Mouse (Mus musculus) cerebellum, adult 11-12 months (tissue): ENCODE data around the gene Capg.

Source experiments
- DNase-seq: peaks from one replicate; pipeline ENCODE4 v3.0.0; 2022

Gene Capg

DNA sequence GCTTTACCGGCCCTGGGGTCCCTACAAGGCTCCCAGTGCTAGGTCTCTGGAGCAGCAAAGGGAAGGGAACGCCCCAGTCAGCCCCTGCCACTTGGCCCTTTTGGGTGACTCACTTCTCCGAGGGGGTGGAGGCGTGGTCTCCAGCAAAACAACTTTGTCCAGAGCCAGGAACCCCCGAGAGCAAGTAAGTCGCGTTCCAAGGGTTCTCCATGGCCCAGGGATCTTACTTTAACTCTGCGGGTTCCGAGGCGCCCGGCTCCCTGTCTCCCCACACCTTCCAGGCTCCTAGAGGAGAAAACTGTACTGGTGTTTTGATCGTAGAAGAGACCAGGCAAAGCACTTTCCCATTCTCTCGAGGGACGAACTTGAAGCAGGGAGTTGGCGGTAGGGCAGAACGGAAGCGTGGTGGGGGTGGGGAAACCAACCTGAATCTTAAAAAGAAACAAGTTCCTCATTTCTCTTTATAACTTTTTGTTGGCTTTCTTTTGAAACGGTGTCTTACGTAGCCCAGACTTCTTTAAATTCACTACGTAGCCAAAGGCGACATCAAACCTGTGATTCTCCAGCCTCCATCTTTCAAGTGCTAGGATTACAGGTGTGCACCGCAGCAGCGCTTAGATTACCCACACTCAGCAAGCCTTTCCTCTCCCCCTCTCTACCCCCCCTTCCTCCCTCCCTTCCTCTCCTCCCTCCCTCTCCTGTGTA lies at the start of gene Capg:
TSS of gene Capg (plus strand) at position 109 of the 705 bp plus-strand sequence.
- DNase-seq: no peak

DNA sequence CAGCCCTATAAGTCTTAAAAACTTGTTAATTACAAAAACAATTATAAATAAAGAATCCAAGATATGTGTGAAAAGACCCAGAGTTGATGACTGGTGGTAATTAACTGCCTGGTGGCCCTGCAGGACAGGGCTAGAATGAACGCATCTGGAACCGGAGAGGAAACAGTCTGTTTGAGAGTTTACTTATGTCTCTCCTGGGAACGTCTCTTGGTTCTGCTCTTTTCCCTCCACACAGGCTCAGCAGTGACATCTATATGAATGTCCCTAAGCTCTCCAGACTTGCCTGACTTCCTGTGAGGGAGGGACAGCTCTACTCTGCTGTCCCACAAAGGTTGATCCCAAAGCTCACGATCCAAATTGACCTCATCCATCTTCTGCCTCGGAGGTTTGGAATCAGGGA lies 45.2 kb upstream of the Capg start:
- DNase-seq: no peak

DNA sequence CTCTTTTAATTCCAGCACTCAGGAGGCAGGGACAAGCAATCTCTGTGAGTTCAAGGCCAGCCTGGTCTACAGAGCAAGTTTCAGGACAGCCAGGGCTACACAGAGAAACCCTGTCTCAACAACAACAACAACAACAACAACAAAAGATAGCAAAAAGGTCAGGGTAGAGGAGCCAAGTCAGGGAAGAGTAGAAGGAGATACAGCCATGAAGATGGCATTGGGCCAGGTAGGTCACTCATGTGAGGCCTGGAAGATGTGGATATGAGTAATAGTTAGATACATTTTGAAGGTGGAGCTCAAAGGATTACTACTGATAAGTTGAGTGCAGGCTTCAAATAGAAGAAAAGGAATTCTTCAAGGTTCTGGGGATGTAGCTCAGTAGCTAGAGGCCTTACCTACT lies 40.9 kb upstream of the Capg start:
- DNase-seq: no peak

DNA sequence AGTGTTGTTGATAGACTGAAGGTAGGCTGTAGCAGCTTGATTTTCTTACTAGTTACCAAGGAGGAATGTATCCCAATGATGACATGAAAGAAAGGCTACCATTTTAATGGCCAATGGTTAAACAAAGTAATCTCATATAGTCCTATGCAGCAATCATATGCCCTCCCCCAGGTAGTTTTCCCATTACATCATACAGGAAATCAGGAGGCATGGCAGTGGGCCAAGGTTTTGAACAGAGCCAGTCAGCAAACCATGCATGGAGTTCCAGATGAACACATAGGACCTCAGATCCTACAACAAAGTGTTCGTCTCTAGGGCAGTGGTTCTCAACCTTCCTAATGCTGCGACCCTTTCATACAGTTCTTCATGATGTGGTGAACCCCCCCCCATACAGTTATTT lies 40.3 kb upstream of the Capg start:
- no peak for DNase-seq

DNA sequence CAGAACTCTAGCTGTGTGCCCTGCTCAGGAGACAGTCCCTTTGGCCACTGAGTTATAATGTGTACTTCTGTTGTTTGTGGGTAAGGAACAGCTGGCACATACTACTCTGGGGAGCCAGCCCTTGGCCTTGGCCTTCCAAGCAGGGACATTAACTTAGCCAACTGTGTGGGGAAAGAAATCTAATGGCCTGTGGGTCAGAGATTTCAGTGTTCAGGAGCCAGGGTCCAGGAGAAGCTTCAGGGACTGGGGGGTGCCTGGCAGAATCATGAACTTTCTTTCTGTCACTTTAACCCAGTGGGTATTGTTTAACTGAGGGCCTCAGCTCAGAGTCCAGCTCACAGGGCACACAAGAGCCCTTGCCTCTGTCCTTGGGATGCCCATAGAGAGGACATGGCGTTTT lies 38.1 kb upstream of the Capg start:
- no peak for DNase-seq

DNA sequence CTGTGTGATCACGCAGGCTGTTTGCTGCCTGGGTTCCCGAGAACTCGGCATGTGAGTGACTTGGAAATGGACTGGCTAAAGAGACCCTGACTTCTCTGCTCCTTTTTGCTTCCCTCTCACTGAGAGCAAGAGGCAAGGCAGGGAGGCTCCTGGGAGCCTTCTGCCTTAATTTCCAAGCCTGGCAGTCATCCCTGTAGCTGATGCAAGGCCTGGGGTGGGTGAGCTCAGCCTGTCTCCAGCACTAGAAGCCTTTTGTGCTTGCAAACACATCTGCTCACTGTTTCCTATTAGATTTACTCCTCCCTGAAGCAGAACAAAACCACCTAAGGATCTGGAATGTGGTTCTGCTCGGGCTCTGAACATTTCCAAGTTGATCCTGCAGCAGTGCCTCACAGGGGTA lies 35.6 kb upstream of the Capg start:
- DNase-seq: no peak

DNA sequence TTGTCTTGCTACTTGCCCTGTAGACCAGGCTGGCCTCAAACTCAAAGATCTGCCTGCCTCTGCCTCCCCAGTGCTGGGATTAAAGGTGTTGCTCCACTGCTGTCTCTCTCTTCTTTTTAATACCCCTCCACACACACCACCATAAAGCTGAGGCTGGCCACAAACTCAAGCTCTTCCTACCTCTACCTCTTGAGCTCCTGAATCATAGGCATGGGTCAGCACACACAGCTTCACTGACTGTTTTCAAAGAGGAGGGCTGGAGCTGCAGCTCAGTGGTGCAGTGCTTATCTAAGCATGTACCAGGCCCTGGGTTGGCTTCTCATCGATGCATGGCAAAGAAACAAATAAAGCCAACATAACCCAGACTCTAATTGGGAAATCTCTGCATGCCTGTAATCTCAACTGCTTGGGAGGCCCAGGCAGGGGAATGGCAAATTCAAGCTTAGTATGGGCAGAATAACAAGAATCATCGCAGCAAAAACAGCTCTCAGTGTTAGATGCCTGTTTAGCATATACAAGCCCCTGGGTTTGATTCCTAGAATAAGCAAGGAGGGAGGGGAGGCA lies 34.2 kb upstream of the Capg start:
- no peak for DNase-seq

DNA sequence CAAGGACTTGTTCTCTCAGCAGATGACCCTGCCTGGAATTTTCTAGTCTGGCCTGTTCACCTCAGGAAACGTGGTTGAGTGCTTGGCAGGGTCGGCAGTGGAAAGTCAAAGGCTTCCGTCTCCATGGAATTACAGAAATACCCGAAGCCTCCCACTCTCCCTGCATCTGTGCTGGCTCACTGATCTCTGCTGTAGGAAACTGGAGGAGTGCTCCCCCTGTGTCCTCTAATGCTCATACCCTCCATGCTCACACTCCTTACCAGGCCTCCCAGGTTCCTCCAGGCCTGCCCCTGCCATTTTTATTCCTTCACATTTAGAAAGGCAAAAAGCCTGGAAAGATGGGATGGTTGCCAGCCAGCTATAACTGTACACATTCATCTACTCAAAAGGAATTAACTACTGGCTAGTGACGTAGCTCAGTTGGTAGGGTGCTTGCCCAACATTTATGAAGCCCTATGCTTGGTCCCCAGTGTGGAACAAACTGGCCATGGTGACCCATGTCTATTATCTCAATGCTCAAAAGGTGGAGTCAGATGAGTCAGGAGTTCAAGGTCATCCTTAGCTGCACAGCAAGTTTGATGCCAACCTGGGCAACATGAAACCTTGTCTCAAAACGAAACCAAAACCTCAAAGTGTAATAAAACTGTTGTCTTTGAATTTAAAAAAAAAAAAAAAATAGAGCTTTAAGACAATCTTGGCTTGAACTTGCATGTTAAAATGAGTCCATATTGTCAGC lies 33.3 kb upstream of the Capg start:
- no peak for DNase-seq

DNA sequence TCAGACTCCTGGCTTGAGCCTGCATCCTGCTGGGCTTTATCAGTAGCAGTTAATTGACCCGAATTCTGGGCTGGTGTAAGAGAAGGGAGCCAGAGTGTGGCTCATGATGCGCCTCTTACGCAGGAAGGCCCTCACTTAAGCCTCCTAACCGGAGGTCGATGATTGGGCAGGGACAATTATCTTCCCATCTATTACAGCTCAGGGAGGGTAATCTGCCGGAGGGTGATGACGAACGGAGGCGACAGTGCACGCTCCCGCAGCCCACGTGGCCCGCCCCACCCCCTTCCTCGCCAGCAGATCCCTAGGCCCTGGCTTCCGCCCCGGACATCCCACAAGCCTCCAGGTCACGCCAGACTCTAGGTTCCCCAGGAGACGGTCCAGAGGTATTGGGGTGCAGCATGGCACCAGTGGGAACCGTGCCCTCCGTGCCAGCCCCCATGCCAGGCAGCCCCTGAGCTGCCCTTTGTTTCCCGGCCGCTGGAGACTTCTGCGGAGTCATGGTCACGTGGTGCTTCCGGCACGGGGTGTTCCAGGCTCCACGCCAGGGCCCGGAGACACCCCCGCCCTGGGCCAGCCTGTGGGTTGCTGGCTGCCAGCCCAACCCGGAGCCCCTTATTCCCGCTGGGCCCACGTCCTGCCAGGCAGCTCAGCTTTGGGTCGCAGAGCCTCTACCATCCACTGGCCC lies 31.7 kb upstream of the Capg start:
- peak; percentile 85 for DNase-seq

DNA sequence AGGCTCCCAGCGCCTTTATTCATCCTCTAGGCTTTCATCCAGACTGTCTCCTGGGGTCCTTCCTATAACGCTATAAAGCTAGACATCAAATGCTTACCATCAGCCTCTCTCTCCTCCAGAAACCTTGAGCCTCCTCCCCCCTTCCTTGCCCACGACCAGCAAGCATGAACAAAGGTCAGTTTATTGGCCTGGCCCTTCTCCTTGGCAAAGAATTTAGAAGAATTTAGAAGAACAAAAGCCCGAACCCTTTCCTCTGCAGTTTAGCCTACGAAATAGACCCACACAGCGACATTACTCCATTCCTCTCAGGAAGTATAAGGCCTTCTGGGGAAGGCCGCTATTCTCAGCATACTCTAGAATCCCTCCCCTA lies 31.1 kb upstream of the Capg start:
- no peak for DNase-seq

DNA sequence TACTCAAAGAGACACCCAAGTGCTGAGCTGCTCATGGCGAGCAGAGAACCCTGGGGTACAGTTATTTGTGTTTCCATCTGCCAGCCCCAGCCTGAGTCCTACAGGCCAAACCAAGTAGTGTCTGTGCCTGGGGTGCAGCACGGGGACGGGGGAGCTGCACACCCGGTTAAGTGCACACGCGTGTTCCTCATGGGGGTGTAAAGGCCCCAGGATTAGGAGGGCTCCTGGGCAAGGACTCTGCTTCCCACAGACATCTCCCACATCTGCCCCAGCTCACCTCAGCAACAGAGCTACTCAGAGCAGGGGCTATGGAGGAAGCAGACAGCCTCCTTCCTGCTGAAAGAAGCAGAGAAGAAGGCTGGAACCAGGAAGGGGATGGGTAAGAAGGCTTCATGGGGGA lies 28.5 kb upstream of the Capg start:
- DNase-seq: no peak

DNA sequence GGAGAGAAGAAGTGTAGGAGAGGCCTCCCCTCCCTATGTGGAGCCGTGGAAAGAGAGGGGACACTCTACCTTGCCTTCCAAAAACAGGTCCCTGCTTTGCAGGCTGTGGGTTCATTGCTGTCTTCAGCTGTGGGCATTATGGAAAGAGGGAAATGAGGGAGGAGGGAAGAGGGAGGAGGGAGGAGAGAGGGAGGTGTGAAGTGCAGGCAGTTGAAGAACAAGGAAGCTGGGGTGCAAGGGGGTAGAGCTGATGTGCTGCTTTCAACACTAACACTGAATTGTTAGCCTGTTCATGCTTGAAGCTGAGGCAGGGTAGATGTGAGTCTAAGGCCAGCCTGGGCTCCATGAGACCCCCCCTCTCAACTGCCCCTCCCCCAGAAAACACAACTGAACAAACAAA lies 25.3 kb upstream of the Capg start:
- no peak for DNase-seq

DNA sequence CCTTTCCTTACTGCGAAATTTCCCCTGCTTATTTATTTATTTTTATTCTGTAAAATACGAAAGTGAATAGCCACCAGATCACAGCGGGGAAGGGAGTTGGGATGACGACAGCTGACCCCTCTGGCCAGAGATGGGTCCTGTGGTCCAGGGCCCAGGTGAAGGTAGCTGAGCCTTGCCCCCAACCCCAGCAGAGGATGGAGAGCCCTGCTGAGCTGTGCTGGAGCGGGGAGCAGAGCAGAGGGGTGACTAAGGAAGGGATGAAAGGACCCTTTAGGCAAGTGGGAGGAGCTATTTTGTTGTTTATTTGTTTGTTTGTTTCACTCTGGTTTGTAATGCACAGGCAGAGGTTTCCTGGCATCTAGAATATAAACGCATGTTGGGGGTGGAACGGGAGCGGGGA lies 24.9 kb upstream of the Capg start:
- no peak for DNase-seq

DNA sequence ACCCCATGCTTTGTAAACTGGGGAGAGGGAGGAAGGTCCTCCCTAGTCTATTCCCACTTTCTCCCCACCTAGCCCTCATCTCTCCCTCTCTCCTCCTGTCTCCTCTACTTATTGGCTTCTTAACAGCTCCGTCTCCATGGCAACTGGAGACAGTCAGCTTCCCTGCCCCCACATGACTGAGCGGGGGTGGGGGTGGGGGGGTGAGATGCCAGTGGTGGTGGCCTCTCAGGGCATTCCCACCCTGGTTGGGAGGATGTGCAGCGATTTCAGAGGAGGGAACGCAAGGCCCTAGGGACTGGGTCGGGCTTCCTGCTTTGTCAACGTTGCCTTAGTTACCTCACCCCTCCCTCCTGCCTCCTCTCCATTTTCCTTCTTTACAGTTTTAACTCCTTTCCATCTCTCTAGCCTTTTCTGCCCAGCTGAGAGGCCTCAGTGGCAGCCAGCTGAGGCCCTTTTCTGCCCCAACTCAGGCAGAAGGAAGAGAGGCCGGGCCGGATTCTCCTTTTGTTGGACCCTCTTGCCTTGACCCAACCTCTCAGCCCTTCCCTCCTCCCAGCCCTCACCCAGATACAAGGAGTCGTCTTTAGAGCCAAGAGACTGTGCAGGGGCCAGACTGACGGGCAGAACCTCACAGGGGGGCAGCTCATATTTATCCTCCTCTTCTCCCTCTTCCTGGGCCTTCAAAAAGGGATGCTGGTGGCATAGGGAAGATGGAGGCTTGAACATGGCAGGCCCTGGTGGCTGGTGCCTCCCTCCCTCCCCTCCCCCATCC lies 24.1 kb upstream of the Capg start:
- no peak for DNase-seq

DNA sequence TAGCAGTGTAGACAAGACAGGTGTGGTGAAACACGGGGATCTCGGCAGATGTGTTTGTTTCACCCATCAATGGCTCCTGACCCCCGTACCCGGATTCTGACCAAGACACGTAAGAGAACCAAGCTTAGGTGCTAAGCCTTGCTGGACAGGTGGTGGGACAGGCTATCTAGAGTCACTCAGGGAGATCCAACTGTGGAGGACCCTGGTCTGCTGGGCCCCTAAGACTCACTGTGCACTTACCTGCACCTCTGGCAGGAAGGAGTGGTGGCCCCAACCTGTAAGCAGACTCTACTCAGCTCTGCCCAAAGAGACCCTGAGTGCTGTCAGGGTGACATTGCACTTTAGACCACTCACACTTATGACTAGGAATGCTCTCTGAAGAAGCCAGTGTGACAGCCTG lies 23.3 kb upstream of the Capg start:
- no peak for DNase-seq

DNA sequence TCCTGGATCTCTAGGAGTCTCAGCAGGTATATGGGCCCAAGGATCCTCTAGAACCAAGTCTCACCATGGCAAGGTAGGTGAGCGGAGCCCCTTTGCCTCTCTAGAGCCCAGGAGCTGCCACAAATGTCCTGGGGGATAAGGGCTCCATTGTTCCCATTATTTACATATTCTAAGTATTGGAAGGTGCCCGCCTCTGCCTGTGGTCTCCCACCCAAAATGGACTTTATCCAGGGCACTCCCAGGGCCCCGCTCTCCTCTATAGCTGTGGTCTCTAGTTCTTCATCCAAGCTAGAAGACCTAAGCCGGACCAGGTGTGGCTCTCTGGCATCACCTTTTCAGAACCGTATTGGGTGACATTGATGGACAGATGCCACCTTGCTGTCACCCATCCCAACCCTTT lies 22.6 kb upstream of the Capg start, which contains the start of gene Sh2d6:
TSS of gene Sh2d6 (minus strand) at position 101 of the 400 bp plus-strand sequence.
- no peak for DNase-seq

DNA sequence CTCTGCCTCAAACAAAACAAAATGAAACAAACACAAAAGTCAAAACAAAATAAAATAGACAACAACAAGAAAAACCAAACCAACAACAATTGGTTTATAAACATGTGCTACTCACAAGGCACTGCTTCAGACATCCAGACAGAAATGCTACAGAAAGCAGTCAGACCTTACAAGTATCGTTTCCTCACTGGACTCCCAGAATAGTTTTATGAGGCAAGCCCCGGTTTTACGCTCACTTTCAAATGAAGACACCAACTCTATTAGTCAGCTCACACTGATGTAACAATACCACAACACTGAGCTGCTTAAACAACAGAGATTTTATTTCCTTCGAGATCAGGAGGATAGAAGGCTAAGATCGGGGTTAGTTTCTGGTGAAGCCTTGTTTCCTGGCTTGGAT lies 21.9 kb upstream of the Capg start:
- no peak for DNase-seq

DNA sequence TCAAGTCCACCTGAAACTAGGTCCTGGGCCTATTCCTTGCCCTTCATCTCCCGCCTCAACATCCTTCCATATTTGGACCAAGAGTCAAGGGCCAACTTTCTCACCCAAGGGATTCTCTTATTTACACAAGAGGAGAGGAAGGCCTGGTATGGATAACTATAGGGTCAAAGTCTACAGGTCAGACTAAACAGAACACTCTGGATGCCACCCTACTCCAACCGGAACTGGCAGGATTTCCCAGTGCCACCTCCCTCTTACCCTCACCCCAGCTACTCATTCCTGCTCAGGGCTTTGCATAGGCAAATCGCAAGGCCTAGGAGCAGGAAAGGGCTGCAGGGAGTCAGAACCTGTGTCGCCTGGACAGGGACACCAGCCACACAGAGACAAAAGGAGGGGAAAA lies 21.0 kb upstream of the Capg start:
- DNase-seq: no peak

DNA sequence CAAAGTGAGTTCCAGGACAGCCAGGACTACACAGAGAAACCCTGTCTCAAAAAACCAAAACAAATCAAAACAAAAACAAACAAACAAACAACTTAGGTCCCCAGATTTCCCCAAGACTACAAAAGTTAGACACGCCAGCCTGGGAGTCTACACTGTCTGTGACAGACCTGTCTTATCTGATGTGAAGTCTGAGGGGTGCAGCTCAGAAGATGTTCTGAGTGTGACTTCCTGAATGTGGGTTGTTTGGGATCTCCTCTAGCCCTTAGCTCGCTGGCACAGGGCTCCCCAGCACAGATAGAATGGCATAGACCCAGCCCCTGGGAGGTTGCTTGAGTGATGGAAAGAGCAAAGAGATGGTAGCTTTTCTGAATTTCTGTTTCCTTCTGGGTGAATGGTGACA lies 20.0 kb upstream of the Capg start:
- DNase-seq: no peak

DNA sequence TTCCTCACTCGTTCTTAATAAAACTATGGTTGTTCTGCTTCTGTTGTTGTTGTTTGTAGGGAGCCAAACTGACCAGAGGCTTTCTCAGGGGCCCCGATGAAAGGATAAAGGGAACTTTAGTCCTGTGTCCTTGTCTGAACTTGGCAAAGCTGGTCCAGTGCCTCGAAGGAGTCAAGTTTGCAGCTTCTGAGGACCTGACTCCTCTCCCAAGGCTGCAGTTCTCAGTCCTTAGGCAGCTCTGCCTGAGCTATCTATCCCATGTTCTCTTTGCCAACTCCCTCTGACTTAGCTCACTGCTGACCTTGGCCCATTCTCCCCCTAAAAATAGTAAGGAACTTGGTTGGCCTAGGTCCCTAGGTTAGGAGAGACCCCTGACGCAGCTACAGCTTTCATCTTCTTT lies 17.1 kb upstream of the Capg start:
- no peak for DNase-seq

DNA sequence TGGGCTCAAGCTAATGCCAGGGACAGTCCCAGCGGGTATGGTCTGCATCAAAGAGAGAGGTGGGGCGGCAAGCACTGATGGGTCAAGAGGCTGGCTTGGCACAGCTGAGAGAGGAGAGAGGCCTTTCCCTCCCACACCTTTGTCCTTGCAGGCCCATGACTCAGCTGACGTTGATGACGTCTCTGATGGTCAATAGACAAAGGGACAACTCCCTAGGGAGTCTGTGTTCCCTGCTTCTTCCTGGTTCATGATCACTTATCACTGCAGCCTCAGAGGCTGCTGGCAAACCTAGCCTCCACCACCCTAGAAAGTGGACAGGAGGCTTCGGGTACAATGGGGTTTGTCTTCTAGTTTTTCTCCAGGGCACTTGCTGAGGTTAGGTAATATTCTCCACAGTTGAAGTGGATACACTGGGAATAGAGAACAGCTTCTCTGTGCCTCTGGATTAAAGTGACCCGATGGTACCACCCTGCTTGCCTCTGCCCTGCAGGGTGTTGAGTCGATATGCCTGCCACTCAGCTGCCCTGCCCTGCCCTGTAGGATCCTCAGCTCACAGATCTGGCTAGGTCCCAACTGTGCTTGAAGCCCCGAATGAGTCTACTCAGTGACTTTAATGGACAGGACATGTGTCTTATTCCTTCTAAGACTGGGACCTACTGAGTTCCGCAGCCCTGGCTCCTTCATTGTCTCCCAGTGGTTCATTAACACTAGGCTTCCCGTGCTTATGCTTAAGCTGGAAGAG lies 15.6 kb upstream of the Capg start:
- DNase-seq: no peak

DNA sequence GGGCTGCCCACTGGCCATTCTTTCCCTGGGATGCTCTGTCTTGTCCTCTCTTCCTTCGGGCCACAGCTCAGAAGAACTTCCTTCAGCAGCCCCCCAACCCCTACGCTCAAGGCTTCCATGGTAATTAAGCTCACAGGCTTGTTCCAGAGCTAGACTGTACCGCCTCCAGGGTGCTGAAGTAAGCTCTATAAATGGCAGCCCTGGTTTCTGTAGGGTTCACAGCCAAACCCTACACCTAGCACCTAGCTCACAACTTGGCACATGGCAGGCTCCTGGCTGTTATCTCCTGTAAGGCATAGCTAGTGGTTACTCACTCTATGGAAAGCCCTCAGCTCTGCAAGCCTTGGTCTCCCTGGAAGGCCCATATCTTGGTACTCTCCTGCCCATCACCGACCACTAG lies 11.6 kb upstream of the Capg start:
- DNase-seq: no peak
